Mouse (Mus musculus): ENCODE data around the gene Hist3h2ba. TPM values are rescaled to one million over a fixed set of nuclear protein-coding genes. Genes with fewer than 3 reads are reported as not detected.
"Not testable (repeated sequence)": the region's sequence is repeated elsewhere in the genome, so short reads cannot be mapped to it uniquely, and the experiment has no call there.

The Hist3h2ba gene
- polyA plus RNA-seq, 1 experiment = 18.8 TPM

- Histone ChIP-seq H3K4me3 (replicated peaks; ENCODE audit: control insufficient read depth, low read depth, low read length) (no peak overlapping the region), H3K27ac (ENCODE audit: control insufficient read depth, insufficient read depth, low read depth, low read length, poor library complexity) (no peak overlapping the region), H3K4me1 (ENCODE audit: control insufficient read depth, insufficient read depth, low read length) (no peaks in the 10 kb centered on the region)
- TF ChIP-seq POLR2A (IDR thresholded peaks at IDR 0.05; ENCODE audit: borderline replicate concordance, control insufficient read depth, low read depth, low read length) (no peak), CTCF (IDR thresholded peaks at IDR 0.05; ENCODE audit: control insufficient read depth, insufficient read depth, low read length) (no peak)
- WGBS = 81% methylated on average over 3 of the region's 3 CpGs
These were observed 1.4 kb upstream of the Hist3h2ba start for GRCm38 (mm10) chr11:58947306-58947705.

DNA sequence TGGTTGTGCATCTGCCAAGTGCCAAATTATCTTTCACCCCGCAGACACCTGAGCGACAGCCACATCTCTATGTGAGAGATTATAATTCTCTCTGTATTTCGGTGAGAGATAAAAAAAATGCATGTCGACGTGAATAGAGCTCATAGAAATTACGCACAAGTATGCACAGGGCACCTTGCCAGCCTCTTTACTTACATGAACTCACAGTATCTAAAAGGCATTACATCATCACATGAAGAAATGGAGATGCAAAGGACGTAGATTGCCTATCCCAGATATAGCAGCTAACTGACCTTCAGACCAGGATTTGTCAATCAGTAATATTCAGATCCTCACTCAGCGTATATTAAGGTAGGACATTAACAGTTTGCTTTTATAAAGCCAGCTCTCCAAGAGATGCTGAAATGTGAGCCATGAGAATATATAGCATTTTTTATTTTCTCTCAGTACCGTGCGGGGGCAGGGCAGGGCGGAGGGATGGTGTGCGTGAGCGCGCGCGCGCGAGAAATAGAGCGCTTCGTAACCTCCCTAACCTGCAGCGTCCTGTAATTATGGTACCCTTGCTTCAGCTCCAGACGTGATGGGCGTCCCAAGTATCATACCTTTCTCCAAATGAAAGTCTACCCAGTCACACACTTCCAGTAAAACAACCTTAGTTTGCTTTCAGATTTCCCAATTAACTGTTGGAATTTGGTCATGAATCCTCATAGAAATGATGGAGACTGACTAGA lies 757 bp upstream of the Hist3h2ba start:
- 19% methylated on average over 23 of the region's 23 CpGs for WGBS
- Histone ChIP-seq H3K4me1 (ENCODE audit: control insufficient read depth, insufficient read depth, low read length) (no peaks in the 10 kb centered on the region), H3K27ac (ENCODE audit: control insufficient read depth, insufficient read depth, low read depth, low read length, poor library complexity) (peak overlapping the region; percentile 60; the same call in 1 of the 2 replicates), H3K4me3 (replicated peaks; ENCODE audit: control insufficient read depth, low read depth, low read length) (peak overlapping the region; percentile 39)
- no peak for TF ChIP-seq POLR2A (IDR thresholded peaks at IDR 0.05; ENCODE audit: borderline replicate concordance, control insufficient read depth, low read depth, low read length)
- TF ChIP-seq CTCF (IDR thresholded peaks at IDR 0.05; ENCODE audit: control insufficient read depth, insufficient read depth, low read length) = no peak

DNA sequence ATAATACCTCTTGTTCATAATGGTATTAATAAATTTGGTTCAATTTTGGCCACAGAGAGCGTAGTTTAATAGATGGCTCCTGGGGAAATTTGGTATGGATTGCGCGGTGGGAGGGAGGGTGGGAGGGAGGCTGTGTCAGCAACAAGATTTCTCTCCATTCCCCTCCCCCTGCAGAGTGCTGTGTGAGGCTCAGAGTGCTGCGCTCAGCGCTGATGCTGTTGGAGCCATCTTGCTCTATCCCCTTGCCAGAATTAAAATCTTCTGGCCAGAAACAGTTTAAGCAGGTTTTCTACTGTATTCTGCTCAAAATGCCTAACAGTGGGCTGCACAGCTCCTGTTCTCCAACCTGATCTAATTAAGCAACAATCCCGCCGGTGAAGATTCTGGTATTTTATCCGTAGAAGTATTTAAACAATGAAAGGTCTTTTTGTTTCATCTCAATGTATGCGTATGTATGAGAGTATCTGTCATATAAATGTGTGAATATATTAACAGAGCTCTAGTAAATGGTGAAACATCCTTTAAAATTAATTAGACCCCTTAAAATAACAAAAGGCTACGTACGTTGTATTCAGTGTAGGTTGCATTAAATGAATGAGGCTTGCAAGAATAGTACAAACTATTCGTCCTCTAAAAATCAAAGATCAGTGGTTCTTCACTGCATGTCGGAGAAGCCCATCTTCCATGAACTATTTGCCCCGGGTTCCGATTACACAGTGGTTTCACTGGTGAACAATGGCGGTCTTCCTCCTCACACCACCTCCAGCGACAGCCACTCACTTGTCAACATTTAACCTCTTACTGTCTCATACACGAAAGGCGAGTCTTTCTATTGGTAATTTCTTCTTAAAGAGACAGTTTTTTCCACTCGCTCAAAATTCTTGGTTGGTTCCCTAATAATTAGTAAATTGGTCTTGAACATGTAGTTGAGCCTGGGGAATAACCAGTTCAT lies 1.0 kb downstream of the Hist3h2ba start:
- TF ChIP-seq CTCF (IDR thresholded peaks at IDR 0.05; ENCODE audit: control insufficient read depth, insufficient read depth, low read length) (no peak), POLR2A (IDR thresholded peaks at IDR 0.05; ENCODE audit: borderline replicate concordance, control insufficient read depth, low read depth, low read length) (no peak)
- Histone ChIP-seq H3K27ac (ENCODE audit: control insufficient read depth, insufficient read depth, low read depth, low read length, poor library complexity) (no peak overlapping the region), H3K4me1 (ENCODE audit: control insufficient read depth, insufficient read depth, low read length) (no peaks in the 10 kb centered on the region), H3K4me3 (replicated peaks; ENCODE audit: control insufficient read depth, low read depth, low read length) (peak overlapping the region; percentile 57)
- 51% methylated on average over 20 of the region's 20 CpGs for WGBS

DNA sequence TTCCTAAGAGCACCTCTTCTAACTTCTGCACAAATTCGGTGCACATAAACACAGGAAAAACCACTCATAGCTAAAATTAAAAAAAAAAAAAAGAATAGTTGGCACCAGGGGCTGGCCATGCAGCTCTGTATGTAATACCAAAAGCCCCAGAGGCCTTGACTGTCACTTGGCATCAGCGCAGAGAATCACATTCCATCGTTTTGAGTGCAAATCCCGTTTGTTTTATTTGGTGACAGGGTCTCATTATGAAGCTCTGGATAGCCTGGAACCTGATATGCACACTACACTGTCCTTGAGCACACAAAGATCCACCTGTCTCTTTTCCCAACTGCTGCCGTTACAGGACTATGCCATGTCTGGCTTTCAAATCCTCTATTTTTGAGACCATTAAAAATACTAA lies 2.5 kb downstream of the Hist3h2ba start:
- H3K4me1 ChIP-seq (ENCODE audit: control insufficient read depth, insufficient read depth, low read length) = no peaks in the 10 kb centered on the region
- WGBS = 83% methylated on average over 5 of the region's 5 CpGs
- H3K4me3 ChIP-seq (replicated peaks; ENCODE audit: control insufficient read depth, low read depth, low read length) = no peak overlapping the region
- no peak overlapping the region for H3K27ac ChIP-seq (ENCODE audit: control insufficient read depth, insufficient read depth, low read depth, low read length, poor library complexity)
- TF ChIP-seq POLR2A (IDR thresholded peaks at IDR 0.05; ENCODE audit: borderline replicate concordance, control insufficient read depth, low read depth, low read length) (no peak), CTCF (IDR thresholded peaks at IDR 0.05; ENCODE audit: control insufficient read depth, insufficient read depth, low read length) (no peak)

GRCm38 (mm10) chr11:58953351-58954169 lies 4.8 kb downstream of the Hist3h2ba start:
- no peaks in the 10 kb centered on the region; the same call in 1 of the 2 replicates for H3K4me1 ChIP-seq (ENCODE audit: control insufficient read depth, insufficient read depth, low read length)
- TF ChIP-seq POLR2A (IDR thresholded peaks at IDR 0.05; ENCODE audit: borderline replicate concordance, control insufficient read depth, low read depth, low read length) (peak; percentile 50; the same call in 1 of the 2 replicates), CTCF (IDR thresholded peaks at IDR 0.05; ENCODE audit: control insufficient read depth, insufficient read depth, low read length) (no peak)
- WGBS = under 1% methylated on average over 33 of the region's 33 CpGs
- peak overlapping the region; percentile 89 for H3K27ac ChIP-seq (ENCODE audit: control insufficient read depth, insufficient read depth, low read depth, low read length, poor library complexity)
- peak overlapping the region; percentile 64 for H3K4me3 ChIP-seq (replicated peaks; ENCODE audit: control insufficient read depth, low read depth, low read length)

DNA sequence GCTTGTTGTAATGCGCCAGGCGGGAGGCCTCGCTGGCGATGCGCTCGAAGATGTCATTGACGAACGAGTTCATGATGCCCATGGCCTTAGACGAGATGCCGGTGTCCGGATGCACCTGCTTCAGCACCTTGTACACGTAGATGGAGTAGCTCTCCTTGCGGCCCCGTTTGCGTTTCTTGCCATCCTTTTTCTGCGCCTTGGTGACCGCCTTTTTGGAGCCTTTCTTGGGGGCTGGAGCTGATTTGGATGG lies 5.4 kb downstream of the Hist3h2ba start:
- Histone ChIP-seq H3K27ac (ENCODE audit: control insufficient read depth, insufficient read depth, low read depth, low read length, poor library complexity) (peak overlapping the region; percentile 89), H3K4me3 (replicated peaks; ENCODE audit: control insufficient read depth, low read depth, low read length) (peak overlapping the region; percentile 68)
- H3K4me1 ChIP-seq (ENCODE audit: control insufficient read depth, insufficient read depth, low read length) = not testable (repeated sequence)
- TF ChIP-seq POLR2A (IDR thresholded peaks at IDR 0.05; ENCODE audit: borderline replicate concordance, control insufficient read depth, low read depth, low read length) = peak; percentile 13; the same call in 1 of the 2 replicates
- WGBS = 0% methylated on average over 17 of the region's 17 CpGs

DNA sequence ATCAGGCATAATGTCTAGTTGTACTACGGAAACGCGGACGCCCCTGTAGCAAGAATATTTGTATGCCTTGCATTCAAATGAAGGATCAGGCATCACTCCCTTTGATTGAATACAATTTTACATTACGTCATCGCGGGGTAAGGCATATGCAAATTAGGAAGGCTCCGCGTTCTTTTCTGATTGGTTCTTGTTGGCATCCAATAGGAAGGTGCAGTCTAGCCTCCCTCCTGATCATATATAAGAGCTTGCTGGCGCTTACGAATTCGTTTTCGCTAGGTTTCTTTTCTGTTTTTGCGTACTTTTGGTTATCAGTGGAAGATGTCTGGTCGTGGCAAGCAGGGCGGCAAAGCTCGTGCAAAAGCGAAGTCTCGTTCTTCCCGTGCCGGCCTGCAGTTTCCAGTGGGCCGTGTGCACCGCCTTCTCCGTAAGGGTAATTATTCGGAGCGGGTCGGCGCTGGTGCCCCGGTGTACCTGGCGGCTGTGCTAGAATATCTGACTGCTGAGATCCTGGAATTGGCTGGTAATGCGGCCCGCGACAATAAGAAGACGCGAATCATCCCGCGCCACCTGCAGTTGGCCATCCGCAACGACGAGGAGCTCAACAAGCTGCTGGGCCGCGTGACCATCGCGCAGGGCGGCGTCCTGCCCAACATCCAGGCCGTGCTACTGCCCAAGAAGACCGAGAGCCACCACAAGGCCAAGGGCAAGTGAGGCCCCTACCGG lies 5.9 kb downstream of the Hist3h2ba start, which contains the start of the genes Hist3h2a and Trim17:
Hist3h2a (plus strand) TSS at position 266 of the 723 bp plus-strand sequence.
Trim17 (plus strand) TSS at position 266 of the 723 bp plus-strand sequence.
- Histone ChIP-seq H3K27ac (ENCODE audit: control insufficient read depth, insufficient read depth, low read depth, low read length, poor library complexity) (peak within 1 kb of the TSS; percentile 96), H3K4me3 (replicated peaks; ENCODE audit: control insufficient read depth, low read depth, low read length) (peak within 1 kb of the TSS; percentile 78), H3K4me1 (ENCODE audit: control insufficient read depth, insufficient read depth, low read length) (no peaks in the 10 kb centered on the region; the same call in 1 of the 2 replicates)
- WGBS = under 1% methylated on average over 49 of the region's 49 CpGs
- TF ChIP-seq CTCF (IDR thresholded peaks at IDR 0.05; ENCODE audit: control insufficient read depth, insufficient read depth, low read length) (peak; percentile 29; the same call in 1 of the 2 replicates), POLR2A (IDR thresholded peaks at IDR 0.05; ENCODE audit: borderline replicate concordance, control insufficient read depth, low read depth, low read length) (peak; percentile 98)

Data from bone marrow, adult 2 months (tissue).